Mouse (Mus musculus) liver (tissue): ENCODE measurements around the gene Nudt6.
A peak's percentile ranks its signal among the peaks of the same experiment; 100 is the strongest.

Source experiments
- DNase-seq: peaks from one replicate; pipeline ENCODE4 v3.0.0-alpha.2; 2020; ENCODE audit warnings: mixed read lengths

Gene Nudt6

GRCm38 (mm10) chr3:37420072-37420471 lies at the start of gene Nudt6:
Gene Nudt6 (minus strand): TSS chr3:37420211.
- DNase-seq, result peak; percentile 90

DNA sequence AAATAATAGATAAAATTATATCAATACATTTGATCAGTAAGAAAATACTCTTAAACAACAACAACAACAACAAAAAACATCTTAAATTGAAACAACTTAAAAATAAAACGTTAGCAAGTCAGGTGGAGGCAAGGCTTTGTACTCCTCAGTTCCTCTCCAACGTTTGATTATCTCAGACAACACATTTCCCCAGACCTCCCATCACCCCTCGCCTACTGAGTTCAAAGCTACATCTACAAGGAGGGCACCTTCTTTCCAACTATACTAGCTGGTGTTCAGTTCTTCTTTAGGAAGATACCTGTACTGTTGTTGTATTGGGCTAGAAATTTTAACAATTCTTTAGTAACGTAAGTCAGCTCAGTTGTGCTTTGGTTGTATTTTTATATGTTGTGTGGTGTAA lies 49.3 kb upstream of the Nudt6 start:
- DNase-seq, result peak; percentile 16

- DNase-seq, result no peak
These were observed 48.2 kb upstream of the Nudt6 start for GRCm38 (mm10) chr3:37468170-37468569.

- DNase-seq, result no peak
These were observed 36.0 kb upstream of the Nudt6 start for GRCm38 (mm10) chr3:37455992-37456391.

DNA sequence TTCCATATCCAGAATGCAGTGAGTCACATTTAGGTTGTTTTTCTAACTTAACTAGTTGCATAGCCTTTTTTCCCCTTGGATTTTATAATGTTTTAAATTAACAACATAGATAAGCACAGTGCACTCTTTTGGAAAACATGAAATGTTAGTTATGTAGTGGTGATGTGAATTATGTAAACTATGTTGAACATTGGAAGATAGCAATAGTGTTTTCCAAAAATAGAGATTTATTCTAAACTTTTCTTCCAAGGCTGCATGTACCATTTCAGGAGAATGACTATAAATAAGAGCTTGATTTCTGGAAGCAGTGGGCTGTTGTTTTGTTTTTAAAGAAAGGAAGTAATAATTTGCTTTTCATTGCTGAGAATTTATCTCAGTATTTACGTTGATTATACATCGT lies 23.4 kb upstream of the Nudt6 start:
- no peak for DNase-seq

GRCm38 (mm10) chr3:37439770-37440169 lies 19.8 kb upstream of the Nudt6 start:
- DNase-seq, result no peak

GRCm38 (mm10) chr3:37430359-37430758 lies 10.3 kb upstream of the Nudt6 start:
- DNase-seq, result no peak

DNA sequence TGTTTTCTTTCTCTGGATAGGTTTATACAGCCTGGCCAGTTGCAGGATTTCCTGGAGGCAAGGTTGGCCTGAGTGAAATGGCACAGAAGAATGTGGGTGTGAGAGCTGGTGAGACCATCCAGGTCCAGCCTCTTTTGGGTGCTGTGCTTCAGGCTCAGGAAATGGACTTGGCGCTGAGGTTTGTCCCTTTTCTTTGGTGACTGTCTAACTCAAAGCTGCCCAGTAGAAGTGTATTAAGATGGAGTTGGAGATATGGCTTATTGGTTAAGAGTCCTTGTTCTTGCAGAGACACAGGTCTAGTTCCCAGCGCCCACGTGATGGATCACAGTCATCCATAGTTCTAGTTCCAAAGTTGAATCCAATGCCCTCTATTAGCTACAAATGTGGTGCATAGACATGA lies 6.1 kb upstream of the Nudt6 start:
- DNase-seq, result no peak

DNA sequence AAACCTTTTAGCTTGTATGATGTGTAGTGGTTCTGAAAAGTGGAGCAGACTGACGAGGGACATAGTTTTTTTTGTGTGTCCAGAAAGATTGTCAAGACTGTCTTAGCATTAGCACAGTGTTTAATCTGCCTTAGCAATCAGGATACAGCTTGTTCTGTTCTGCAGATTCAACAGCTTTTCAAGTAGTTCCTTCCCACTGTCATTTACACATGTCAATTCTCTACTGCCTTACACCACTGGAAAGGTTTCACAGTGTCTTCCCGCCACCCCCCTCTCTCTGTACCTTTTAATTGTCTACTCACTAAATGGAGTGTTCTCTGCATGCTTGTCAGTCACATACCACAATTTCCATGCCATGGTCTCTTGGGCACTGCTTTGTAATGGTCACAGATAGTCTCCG lies 1.2 kb upstream of the Nudt6 start:
- no peak for DNase-seq

DNA sequence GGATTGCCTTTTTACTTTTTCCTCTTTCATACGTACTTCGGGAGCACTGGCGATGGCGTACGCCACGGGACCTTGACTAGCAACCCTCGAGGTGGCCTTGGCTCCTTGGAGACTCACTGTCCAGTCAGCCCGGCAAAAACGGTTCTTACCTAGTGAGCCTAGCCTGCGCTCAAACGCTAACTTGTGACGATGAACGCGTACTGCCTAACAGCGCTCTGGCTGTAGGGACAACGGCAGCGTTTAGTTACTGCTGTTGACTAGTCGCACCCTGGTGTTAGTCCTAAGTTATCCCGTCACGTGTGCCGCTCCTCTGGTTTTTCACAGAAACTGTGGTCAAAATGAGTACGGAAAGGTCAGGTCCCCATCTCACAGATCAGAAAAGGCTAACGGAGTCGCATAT lies 630 bp upstream of the Nudt6 start:
- DNase-seq, result peak; percentile 39

DNA sequence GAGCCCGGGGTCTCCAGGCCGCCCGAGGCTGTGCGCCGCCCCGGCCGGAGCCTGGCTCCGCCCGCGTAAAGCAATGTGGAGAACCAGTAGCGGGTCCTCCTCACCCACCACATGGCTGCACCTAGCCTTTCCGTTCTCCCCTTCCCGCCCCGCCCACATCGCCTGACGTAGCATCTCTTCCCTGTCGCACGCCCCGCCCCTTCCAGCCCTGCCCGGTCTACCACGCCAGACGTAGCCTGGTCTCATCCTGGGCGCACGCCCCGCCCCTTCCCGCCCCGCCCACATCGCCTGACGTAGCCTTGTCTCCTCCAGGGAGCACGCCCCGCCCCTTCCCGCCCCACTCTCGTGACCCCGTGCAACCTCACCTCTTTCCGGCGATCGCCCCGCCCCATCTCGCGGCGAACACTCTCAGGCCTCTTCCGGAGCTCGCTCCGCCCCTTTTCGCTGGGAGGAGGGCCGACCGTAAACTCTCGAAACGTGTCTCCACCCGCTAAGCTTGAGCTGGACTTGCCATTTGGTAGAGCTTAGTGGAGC lies 486 bp downstream of the Nudt6 start, which contains the start of gene Spata5:
TSS of gene Spata5 (plus strand) at position 439 of the 534 bp plus-strand sequence.
- DNase-seq, result peak; percentile 100

- peak; percentile 75 for DNase-seq
These were observed 1.0 kb downstream of the Nudt6 start for GRCm38 (mm10) chr3:37418961-37419457.

DNA sequence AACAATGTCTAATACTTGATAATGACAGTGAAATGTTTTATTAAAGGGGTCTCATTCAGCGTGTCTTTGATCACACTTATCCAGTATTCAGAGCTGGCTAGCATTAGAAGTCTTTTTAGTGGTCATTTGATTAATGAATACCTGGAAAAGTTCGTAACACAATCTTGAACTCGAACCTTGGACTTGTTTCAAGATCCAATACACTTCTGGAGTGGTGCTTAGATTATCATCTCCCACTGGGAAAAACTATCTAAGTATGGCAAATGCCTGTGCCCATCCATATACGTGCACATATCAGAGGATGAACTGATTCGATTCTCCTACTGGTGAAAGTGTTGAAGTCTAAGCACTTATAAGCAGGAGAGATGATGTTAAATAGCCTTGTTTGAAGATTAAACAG lies 1.7 kb downstream of the Nudt6 start:
- no peak for DNase-seq

DNA sequence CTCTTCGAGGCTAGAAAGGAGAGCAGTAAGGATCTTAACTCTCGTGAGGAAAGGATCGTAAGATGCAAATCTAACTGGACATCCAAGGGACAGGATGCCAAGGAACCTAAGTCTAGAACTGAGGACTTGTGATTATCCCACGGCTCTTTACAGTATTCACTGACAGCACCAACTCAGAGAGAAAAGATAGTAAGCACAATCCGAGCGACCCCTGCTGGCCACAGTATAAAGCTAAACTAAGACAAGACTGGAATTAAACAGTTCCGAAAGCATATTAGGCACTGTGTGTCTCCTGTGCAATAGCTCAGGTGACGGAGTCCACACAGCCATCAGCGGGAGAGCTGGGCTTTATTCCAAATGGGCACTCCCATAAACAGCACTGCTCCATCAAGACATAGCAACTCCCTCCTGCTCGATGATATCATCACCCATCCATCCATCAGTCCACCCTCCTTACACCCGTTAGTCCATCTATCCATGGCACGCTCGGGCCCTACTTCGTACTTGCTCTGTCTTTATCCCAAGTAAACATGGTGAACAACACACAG lies 5.5 kb downstream of the Nudt6 start:
- DNase-seq, result peak; percentile 74

- no peak for DNase-seq
These were observed 6.6 kb downstream of the Nudt6 start for GRCm38 (mm10) chr3:37413446-37413845.

GRCm38 (mm10) chr3:37407598-37407997 lies 12.4 kb downstream of the Nudt6 start:
- DNase-seq, result no peak

DNA sequence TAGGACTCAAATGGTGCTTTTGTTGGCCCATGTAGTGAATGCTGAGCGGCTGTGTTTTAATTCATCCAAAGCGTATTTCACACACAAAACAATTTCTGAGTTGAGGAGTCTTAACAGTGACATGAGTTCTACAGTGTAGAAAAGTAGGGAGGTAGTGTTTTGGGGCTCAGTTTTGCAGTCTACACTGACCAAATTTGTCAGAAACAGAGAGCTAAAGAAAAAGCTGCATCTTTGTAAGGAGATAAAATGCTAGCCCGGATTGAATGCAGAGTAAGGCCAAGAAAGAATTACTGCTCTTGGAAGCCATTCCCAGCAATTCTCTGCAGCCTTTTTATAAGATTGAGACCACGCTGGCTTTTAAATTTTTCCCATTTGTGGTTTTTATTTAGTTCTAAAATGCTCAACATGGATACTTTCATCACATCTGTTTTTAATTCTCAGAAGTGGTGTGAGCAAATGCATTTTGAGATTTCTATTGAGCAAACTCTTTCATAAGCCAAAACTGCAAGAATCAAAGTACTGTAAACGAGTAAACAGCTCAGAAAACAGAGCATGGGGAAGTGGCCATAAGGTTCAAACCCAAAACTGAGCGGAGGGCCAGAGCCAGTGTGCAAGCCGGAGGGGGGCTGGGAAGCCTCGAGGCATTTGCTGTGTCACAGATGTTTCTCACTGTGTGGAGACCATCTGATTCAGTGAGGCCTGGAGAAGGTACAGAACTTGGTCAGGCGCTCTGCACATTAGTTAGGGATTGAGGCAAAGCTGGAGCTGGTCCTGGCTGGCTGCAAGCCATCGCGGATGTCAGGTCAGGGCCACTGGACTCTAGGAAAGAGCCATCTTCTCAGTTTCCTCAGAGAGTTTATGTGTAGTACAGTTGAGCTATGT lies 18.0 kb downstream of the Nudt6 start:
- DNase-seq, result no peak

- DNase-seq, result no peak
These were observed 21.2 kb downstream of the Nudt6 start for GRCm38 (mm10) chr3:37398661-37399395.

GRCm38 (mm10) chr3:37397646-37398045 lies 22.4 kb downstream of the Nudt6 start:
- DNase-seq, result no peak

DNA sequence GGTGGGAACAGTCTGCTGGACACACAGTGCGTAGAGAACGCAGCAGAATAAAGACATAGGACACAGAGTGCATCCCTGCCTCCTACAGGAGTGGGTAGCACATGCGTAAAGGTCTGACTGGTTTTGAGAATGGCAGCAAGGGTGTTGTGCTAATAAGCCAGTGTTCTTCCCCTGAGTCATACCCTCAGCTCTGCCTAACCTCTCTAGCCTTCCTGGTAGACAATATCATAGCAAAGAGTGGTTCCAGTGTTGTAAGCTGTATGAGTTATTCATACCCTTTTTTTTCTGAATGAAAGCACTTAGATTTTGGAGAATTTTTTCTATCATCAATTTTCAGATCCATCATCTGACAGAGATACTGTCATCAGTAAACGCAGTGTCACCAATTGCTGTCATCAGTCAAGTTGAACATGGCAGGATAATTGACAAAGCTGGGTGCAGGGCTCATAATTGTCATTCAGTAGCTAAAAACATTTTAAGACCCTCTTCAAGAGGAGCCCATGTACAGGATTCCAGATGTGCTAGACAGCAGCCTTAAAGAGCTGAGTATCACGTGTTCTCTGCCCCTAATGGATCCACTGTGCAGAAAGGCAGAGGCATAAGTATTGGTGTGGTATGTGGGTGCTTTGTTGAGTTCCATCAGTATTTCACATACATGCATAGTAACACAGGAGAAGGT lies 22.9 kb downstream of the Nudt6 start:
- no peak for DNase-seq

DNA sequence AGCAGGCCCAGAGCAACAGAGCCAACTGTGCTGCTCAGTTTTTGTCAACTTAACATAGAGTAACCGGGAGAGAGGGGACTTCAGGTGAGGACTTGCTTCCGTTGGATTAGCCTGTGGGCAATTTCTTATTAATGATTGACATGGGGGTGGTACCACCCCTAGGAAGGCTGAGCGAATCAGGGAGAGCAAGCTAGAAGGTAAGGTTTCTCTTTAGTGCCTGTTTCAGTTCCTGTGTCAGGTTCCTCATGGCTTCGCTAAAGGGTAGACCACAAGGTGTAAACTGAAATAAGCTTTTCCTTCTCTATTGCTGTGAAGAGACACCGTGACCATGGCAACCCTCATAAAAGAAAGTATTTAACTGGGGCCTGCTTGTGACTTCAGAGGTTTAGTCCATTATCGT lies 32.7 kb downstream of the Nudt6 start:
- no peak for DNase-seq

DNA sequence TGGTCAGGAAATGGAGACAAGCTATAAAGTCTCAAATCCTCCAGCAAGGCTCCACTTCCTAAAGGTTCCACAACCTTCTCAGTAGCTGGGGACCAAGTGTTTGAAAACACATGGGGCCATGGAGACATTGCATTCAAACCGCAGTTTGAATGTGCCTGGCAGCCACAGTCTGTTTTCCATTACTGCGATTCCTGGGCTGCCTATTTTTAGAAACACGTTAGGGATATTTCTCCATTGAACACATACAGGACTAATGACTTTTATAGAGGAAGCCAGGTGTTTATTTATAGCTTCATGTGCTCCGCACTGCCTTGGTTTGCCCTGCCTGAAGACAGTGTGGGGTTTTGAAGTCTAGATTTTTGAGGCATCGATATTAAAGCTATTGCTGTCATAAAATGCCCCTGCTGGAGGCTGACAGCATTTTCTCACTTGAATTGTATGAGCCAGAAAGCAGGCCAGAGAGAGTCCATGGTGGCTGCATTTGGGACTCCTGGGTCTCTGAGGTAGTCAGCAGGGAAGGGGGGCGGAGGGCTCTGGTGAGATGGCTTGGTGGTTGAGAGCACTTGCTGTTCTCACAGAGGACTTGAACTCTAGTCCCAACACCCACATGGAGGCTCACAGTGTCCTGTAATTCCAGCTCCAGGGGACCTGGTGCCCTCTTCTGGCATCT lies 36.8 kb downstream of the Nudt6 start:
- DNase-seq, result no peak
